Mouse (Mus musculus) C2C12 (cell line): Measurements from ENCODE around the gene Synj2bp. TPM values are rescaled to one million over a fixed set of nuclear protein-coding genes. Genes with fewer than 3 reads are reported as not detected.
"Not testable (repeated sequence)": the region's sequence is repeated elsewhere in the genome, so short reads cannot be mapped to it uniquely, and the experiment has no call there.

Experiments
- H3K27me3 ChIP-seq: one replicate; pipeline ENCODE4 v1.6.1; 2011; ENCODE audit not compliant: control insufficient read depth, insufficient read depth, insufficient read length
- H3K36me3 ChIP-seq: one replicate; pipeline ENCODE4 v1.6.1; 2011; ENCODE audit not compliant: control insufficient read depth, insufficient read depth
- H3K4me3 ChIP-seq: one replicate; pipeline ENCODE4 v1.5.1; 2011; ENCODE audit warnings: mild to moderate bottlenecking, control low read depth; ENCODE audit not compliant: poor library complexity, insufficient read depth, severe bottlenecking
- H3K79me2 ChIP-seq: one replicate; pipeline ENCODE4 v1.6.1; 2011; ENCODE audit not compliant: control insufficient read depth, insufficient read depth
- H3K79me3 ChIP-seq: one replicate; pipeline ENCODE4 v1.6.1; 2011; ENCODE audit warnings: low read depth, control low read depth
- H3ac ChIP-seq: one replicate; pipeline ENCODE3; 2011; ENCODE audit warnings: low read depth; ENCODE audit not compliant: control insufficient read depth, insufficient read length
- CEBPB ChIP-seq: IDR thresholded peaks from one replicate; pipeline ENCODE4 v1.6.1; 2011; ENCODE audit warnings: low read depth, mild to moderate bottlenecking, control low read depth, moderate library complexity
- CTCF ChIP-seq: IDR thresholded peaks from one replicate; pipeline ENCODE4 v1.5.1; 2011; ENCODE audit not compliant: control insufficient read depth, insufficient read depth, insufficient read length
- FOSL1 ChIP-seq: IDR thresholded peaks from one replicate; pipeline ENCODE4 v1.8.0; 2011; ENCODE audit warnings: mild to moderate bottlenecking, low read length; ENCODE audit not compliant: poor library complexity, insufficient read depth, severe bottlenecking
- MAX ChIP-seq: IDR thresholded peaks from one replicate; pipeline ENCODE4 v1.6.1; 2011; ENCODE audit warnings: mild to moderate bottlenecking, control low read depth
- MYOD1 ChIP-seq: IDR thresholded peaks from one replicate; pipeline ENCODE4 v1.6.1; 2011; ENCODE audit warnings: low read depth; ENCODE audit not compliant: control insufficient read depth, insufficient read length
- MYOG ChIP-seq: IDR thresholded peaks from one replicate; pipeline ENCODE4 v1.6.1; 2011; ENCODE audit not compliant: control insufficient read depth, insufficient read length; ENCODE audit errors: extremely low read depth
- USF1 ChIP-seq: IDR thresholded peaks from one replicate; pipeline ENCODE4 v1.6.1; 2011; ENCODE audit warnings: low read depth, mild to moderate bottlenecking, control low read depth, moderate library complexity
- polyA plus RNA-seq: library from polyadenylated mRNA; unstranded; fragments of >200 nt; fragmentation: generic; extraction: Trizol; gene quantifications from one replicate; pipeline ENCODE4 v1.2.1, GENCODE M21; 2012; ENCODE audit warnings: missing spikeins

Gene Synj2bp
- polyA plus RNA-seq, 1 experiment = 9.2 TPM

DNA sequence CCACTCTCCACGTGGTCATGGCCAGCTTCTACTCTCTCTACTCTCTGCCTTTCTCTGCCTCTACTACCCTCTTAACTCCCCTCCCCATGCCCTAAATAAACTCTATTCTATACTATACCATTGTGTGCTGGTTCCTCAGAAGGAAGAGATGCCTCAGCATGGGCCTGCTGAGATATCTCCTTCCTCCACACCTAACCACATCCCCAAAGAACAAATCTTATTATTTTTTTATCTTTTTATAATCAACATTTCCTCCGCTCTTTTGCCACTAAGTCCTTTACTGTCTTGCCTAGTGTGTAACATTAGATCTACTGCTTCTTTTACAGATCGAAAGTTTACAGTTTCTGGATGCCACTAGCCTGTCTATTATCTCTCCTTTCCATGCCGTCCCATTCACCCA lies 14.5 kb upstream of the Synj2bp start:
- H3K79me2 ChIP-seq = no peaks in the 10 kb centered on the region
- no peaks in the 10 kb centered on the region for H3K27me3 ChIP-seq
- H3K79me3 ChIP-seq = no peaks in the 10 kb centered on the region
- TF ChIP-seq MAX (no peak), FOSL1 (no peak), USF1 (no peak), MYOD1 (no peak), CTCF (no peak), MYOG (no peak), CEBPB (no peak)
- no peak overlapping the region for H3K4me3 ChIP-seq
- no peak overlapping the region for H3ac ChIP-seq
- no peaks in the 10 kb centered on the region for H3K36me3 ChIP-seq

DNA sequence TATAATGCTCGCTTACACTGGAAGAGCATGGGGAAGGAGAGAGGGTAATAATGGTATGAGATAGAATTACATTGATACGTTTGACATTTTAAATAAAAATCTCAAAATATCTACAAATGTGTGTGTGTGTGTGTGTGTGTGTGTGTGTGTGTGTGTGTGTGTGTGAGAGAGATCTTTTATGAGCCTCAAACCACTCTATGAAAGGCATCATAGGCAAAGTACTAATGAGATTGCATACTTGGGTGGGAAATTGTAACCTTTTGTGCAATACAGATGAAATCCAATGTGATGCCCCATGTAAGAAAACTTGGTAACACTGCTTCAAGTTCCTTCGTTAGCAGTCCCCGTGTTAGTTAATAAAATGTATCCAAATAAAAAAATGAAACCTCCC lies 313 bp upstream of the Synj2bp start:
- Histone ChIP-seq H3K36me3 (no peaks in the 10 kb centered on the region), H3K79me2 (peaks cover 47% of the 10 kb centered on the region), H3K79me3 (peaks cover 39% of the 10 kb centered on the region), H3K27me3 (no peaks in the 10 kb centered on the region), H3ac (no peak overlapping the region), H3K4me3 (peak overlapping the region; percentile 95)
- no peak for TF ChIP-seq MYOD1
- no peak for TF ChIP-seq CTCF
- no peak for TF ChIP-seq CEBPB
- no peak for TF ChIP-seq FOSL1
- TF ChIP-seq USF1 = no peak
- no peak for TF ChIP-seq MAX
- TF ChIP-seq MYOG = no peak

DNA sequence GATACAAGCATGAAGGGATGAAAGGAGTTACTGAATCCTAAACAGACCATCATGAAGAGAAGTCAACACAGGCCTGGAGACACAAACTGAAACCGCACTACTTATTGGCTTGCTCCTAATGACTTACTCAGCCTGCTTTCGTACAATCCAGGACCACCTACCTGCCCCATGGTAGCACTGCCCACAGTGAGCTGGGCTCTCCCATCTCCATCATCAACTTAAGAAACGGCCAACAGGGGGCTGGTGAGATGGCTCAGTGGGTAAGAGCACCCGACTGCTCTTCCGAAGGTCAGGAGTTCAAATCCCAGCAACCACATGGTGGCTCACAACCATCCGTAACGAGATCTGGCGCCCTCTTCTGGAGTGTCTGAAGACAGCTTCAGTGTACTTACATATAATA lies 2.1 kb downstream of the Synj2bp start:
- not testable (repeated sequence) for H3K36me3 ChIP-seq, H3K4me3 ChIP-seq, H3K27me3 ChIP-seq, H3ac ChIP-seq
- Histone ChIP-seq H3K79me2 (peaks cover 72% of the 10 kb centered on the region), H3K79me3 (peaks cover 57% of the 10 kb centered on the region)

DNA sequence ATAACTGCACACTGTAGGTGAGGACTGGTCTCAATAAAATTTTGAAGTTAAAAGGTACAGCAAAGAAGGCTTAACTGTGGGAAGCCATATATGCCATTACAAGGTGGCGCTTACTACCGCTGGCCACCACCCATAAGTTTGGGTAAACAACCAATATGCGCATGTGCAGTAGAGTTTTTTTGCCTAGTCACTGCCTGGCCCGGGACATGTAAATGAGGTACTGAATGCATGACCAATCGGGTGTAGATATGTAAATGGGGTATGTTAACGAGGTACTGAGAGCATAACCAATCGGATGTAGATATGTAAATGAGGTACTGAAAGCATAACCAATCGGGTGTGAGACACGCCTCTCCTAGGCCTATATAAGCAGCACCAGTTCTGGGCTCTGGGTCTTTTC lies 35.8 kb downstream of the Synj2bp start:
- not testable (repeated sequence) for H3K27me3 ChIP-seq, H3K79me2 ChIP-seq, H3K79me3 ChIP-seq, H3K4me3 ChIP-seq, H3ac ChIP-seq
- peaks cover 14% of the 10 kb centered on the region for H3K36me3 ChIP-seq

DNA sequence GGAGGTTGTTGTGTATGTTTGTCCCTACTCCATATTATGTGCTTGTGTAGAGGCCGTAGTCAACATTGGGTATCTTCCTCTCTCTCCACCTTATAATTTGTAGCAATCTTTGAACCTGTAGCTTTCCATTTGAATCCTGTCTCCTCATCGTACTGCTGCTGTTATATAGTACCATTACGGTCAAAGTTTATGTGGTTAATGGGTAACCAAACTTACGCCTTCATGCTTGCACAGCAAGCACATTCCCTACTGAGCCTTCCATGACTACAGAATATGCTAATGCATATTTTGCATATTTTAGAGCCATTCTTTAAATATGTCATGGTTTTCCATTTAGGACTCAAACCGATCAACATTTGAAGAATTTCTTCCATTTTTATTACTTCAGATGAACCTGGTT lies 42.2 kb downstream of the Synj2bp start:
- Histone ChIP-seq H3ac (no peak overlapping the region), H3K36me3 (peaks cover 4% of the 10 kb centered on the region), H3K4me3 (no peak overlapping the region), H3K27me3 (no peaks in the 10 kb centered on the region), H3K79me2 (no peaks in the 10 kb centered on the region), H3K79me3 (no peaks in the 10 kb centered on the region)
- TF ChIP-seq FOSL1 (no peak), MYOG (no peak), USF1 (no peak), CEBPB (no peak), MAX (no peak), CTCF (no peak)

DNA sequence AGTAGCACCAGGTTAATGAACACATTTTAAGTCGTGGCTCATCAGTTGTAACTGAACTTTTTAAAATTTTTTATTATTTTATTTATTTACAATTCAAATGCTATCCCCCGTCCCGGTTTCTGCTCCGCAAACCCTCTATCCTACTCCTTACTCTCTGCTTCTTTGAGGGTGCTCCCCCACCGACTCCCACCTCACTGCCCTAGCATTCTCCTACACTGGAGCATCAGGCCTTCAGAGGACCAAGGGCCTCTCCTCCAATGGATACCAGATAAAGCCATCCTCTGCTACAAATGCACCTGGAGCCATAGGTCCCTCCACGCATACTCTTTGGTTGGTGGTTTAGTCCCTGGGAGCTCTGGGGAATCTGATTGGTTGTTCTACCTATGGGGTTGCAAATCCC lies 47.4 kb downstream of the Synj2bp start:
- Histone ChIP-seq H3K79me2 (peaks cover 27% of the 10 kb centered on the region), H3K27me3 (no peaks in the 10 kb centered on the region), H3K36me3 (peaks cover 6% of the 10 kb centered on the region), H3K79me3 (peaks cover 18% of the 10 kb centered on the region), H3ac (no peak overlapping the region), H3K4me3 (peak overlapping the region; percentile 60)
- TF ChIP-seq USF1 = no peak
- TF ChIP-seq FOSL1 = no peak
- TF ChIP-seq MAX = no peak
- TF ChIP-seq MYOD1 = no peak
- no peak for TF ChIP-seq CTCF
- no peak for TF ChIP-seq CEBPB
- no peak for TF ChIP-seq MYOG

DNA sequence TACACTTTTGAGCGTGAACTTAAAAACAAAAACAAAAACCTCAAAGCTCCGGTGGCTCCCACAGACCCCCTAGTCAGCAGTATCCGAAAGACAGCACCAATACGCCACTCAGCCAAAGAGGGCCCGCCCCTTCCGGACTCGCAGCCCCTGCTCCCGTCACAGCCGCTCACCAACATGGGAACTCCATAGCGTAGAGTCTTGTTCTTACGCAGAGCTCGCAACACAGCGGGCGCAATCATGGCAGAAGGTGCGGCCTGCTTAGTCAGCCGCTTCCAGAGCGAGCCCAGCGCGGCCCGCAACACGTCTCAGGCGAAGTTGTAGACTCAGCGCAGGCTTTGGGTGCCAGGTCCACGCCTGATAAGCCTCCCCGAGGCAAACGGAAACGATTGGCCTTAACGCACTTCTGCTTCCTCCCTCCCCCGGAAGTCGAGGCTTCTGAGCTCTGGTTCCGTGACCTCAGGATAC lies 48.0 kb downstream of the Synj2bp start, which contains the start of gene Cox16:
TSS of gene Cox16 (minus strand) at position 401 of the 465 bp plus-strand sequence.
- Histone ChIP-seq H3K27me3 (no peaks in the 10 kb centered on the region), H3ac (peak within 1 kb of the TSS; percentile 84), H3K36me3 (peaks cover 6% of the 10 kb centered on the region), H3K79me3 (peaks cover 18% of the 10 kb centered on the region), H3K4me3 (peak within 1 kb of the TSS; percentile 60), H3K79me2 (peaks cover 27% of the 10 kb centered on the region)
- TF ChIP-seq MYOG (no peak), MAX (peak; percentile 74)
